Mouse (Mus musculus) stomach, embryonic 16.5 days (tissue): ENCODE measurements at regions not wholly inside any gene's neighbourhood (a gene's known extent, or its start where the extent isn't known, plus 50 kb on each side); places are given as distances from the start of the nearest gene placed in this dataset.
A peak's percentile ranks its signal among the peaks of the same experiment; 100 is the strongest.

Experiments
- ATAC-seq: fragments of 200-750 bp; cut with Nextera tagmentation; 2 replicates; pipeline ENCODE4 v1.8.0; 2017; ENCODE audit warnings: moderate number of reproducible peaks, moderate TSS enrichment; ENCODE audit not compliant: insufficient read depth, low FRiP score
- H3K27ac ChIP-seq: fragments of 300-500 bp; sonication (generic); 2 replicates; pipeline ENCODE4 v1.5.1; 2014; ENCODE audit warnings: low read length
- H3K27me3 ChIP-seq: fragments of 300-500 bp; sonication (generic); 2 replicates; pipeline ENCODE4 v1.6.1; 2014; ENCODE audit warnings: low read length, control low read depth, mixed read lengths; ENCODE audit not compliant: control insufficient read depth, insufficient read depth
- H3K36me3 ChIP-seq: fragments of 300-500 bp; sonication (generic); 2 replicates; pipeline ENCODE4 v1.6.1; 2014; ENCODE audit warnings: low read length; ENCODE audit not compliant: control insufficient read depth, insufficient read depth
- H3K4me1 ChIP-seq: fragments of 300-500 bp; sonication (generic); 2 replicates; pipeline ENCODE4 v1.6.1; 2014; ENCODE audit warnings: low read length, control low read depth, mixed read lengths; ENCODE audit not compliant: control insufficient read depth, insufficient read depth
- H3K4me2 ChIP-seq: fragments of 300-500 bp; sonication (generic); 2 replicates; pipeline ENCODE4 v1.6.1; 2014; ENCODE audit warnings: low read depth, low read length, mixed read lengths
- H3K4me3 ChIP-seq: fragments of 300-500 bp; sonication (generic); replicated peaks from 2 replicates; pipeline ENCODE4 v1.5.1; 2014; ENCODE audit warnings: mild to moderate bottlenecking, low read length
- H3K9ac ChIP-seq: fragments of 300-500 bp; sonication (generic); 2 replicates; pipeline ENCODE4 v1.6.1; 2014; ENCODE audit warnings: low read length
- H3K9me3 ChIP-seq: fragments of 300-500 bp; sonication (generic); replicated peaks from 2 replicates; pipeline ENCODE4 v1.6.1; 2016; ENCODE audit warnings: low read length, control low read depth; ENCODE audit not compliant: control insufficient read depth
- WGBS: fragments of 180-500 bp; shearing (Covaris S2); extraction: QIAGEN DNeasy Blood & Tissue Kit; methylation state at CpG from one replicate; pipeline ENCODE4 v1.1.7; 2014; 5-methylcytosine and 5-hydroxymethylcytosine counted together

- H3K4me3 ChIP-seq = no peak overlapping the region
- no peak overlapping the region for H3K4me2 ChIP-seq
- H3K27ac ChIP-seq = peak overlapping the region; percentile 75; the same call in 1 of the 2 replicates
- H3K27me3 ChIP-seq = no peaks in the 10 kb centered on the region
- WGBS = 73% methylated on average over 2 of the region's 2 CpGs
- H3K36me3 ChIP-seq = no peaks in the 10 kb centered on the region
- no peak overlapping the region for H3K9ac ChIP-seq
- no peak for ATAC-seq
- 0 out of 2 replicates have a peak, but pooled peaks cover 8% of the 10 kb centered on the region for H3K4me1 ChIP-seq
- 0 out of 2 replicates have a peak, but pooled peaks cover 4% of the 10 kb centered on the region for H3K9me3 ChIP-seq
These were observed 82.8 kb upstream of the Spdye4c start for GRCm38 (mm10) chr2:128508244-128508605.

- no peak overlapping the region for H3K9ac ChIP-seq
- H3K36me3 ChIP-seq = no peaks in the 10 kb centered on the region
- no peak overlapping the region for H3K27ac ChIP-seq
- no peaks in the 10 kb centered on the region for H3K9me3 ChIP-seq
- no peak overlapping the region for H3K4me3 ChIP-seq
- H3K27me3 ChIP-seq = no peaks in the 10 kb centered on the region
- peaks cover 16% of the 10 kb centered on the region for H3K4me1 ChIP-seq
- WGBS = 55% methylated on average over 6 of the region's 6 CpGs
- no peak overlapping the region for H3K4me2 ChIP-seq
- ATAC-seq = no peak
These were observed 79.7 kb upstream of the Spdye4c start for GRCm38 (mm10) chr2:128511291-128511690.

- Histone ChIP-seq H3K9me3 (no peaks in the 10 kb centered on the region), H3K9ac (no peak overlapping the region), H3K27me3 (no peaks in the 10 kb centered on the region), H3K4me2 (no peak overlapping the region), H3K4me3 (no peak overlapping the region), H3K4me1 (peaks cover 11% of the 10 kb centered on the region), H3K27ac (no peak overlapping the region), H3K36me3 (no peaks in the 10 kb centered on the region)
- 58% methylated on average over 6 of the region's 6 CpGs for WGBS
- no peak for ATAC-seq
These were observed 78.2 kb upstream of the Spdye4c start for GRCm38 (mm10) chr2:128512852-128513251.

GRCm38 (mm10) chr2:128514463-128515290 lies 76.3 kb upstream of the Spdye4c start:
- Histone ChIP-seq H3K36me3 (no peaks in the 10 kb centered on the region), H3K4me1 (peaks cover 9% of the 10 kb centered on the region), H3K27me3 (no peaks in the 10 kb centered on the region), H3K9me3 (no peaks in the 10 kb centered on the region), H3K27ac (peak overlapping the region; percentile 50; the same call in 1 of the 2 replicates), H3K4me2 (no peak overlapping the region), H3K4me3 (no peak overlapping the region), H3K9ac (no peak overlapping the region)
- peak; percentile 81 for ATAC-seq
- 54% methylated on average over 17 of the region's 17 CpGs for WGBS

- Histone ChIP-seq H3K27ac (peak overlapping the region; percentile 50), H3K4me2 (no peak overlapping the region), H3K9me3 (no peaks in the 10 kb centered on the region), H3K4me1 (peaks cover 9% of the 10 kb centered on the region), H3K4me3 (no peak overlapping the region), H3K36me3 (no peaks in the 10 kb centered on the region), H3K9ac (no peak overlapping the region), H3K27me3 (no peaks in the 10 kb centered on the region)
- no peak for ATAC-seq
- WGBS = 63% methylated on average over 5 of the region's 5 CpGs
These were observed 75.3 kb upstream of the Spdye4c start for GRCm38 (mm10) chr2:128515701-128516100.

GRCm38 (mm10) chr2:128516694-128517093 lies 74.3 kb upstream of the Spdye4c start:
- 81% methylated on average over 9 of the region's 9 CpGs for WGBS
- H3K4me1 ChIP-seq = peaks cover 9% of the 10 kb centered on the region
- H3K27me3 ChIP-seq = no peaks in the 10 kb centered on the region
- no peak overlapping the region for H3K27ac ChIP-seq
- H3K9me3 ChIP-seq = no peaks in the 10 kb centered on the region
- H3K4me2 ChIP-seq = no peak overlapping the region
- no peak overlapping the region for H3K9ac ChIP-seq
- no peaks in the 10 kb centered on the region for H3K36me3 ChIP-seq
- no peak for ATAC-seq
- no peak overlapping the region for H3K4me3 ChIP-seq

- H3K27ac ChIP-seq = no peak overlapping the region
- H3K4me1 ChIP-seq = peaks cover 9% of the 10 kb centered on the region
- no peaks in the 10 kb centered on the region for H3K27me3 ChIP-seq
- H3K9me3 ChIP-seq = no peaks in the 10 kb centered on the region
- WGBS = 81% methylated on average over 3 of the region's 3 CpGs
- no peak overlapping the region for H3K4me3 ChIP-seq
- ATAC-seq = no peak
- no peak overlapping the region for H3K9ac ChIP-seq
- H3K36me3 ChIP-seq = no peaks in the 10 kb centered on the region
- no peak overlapping the region for H3K4me2 ChIP-seq
These were observed 72.9 kb upstream of the Spdye4c start for GRCm38 (mm10) chr2:128518142-128518541.

- no peaks in the 10 kb centered on the region for H3K9me3 ChIP-seq
- H3K36me3 ChIP-seq = no peaks in the 10 kb centered on the region
- no peak overlapping the region for H3K9ac ChIP-seq
- 38% methylated on average over 4 of the region's 4 CpGs for WGBS
- no peak overlapping the region for H3K4me3 ChIP-seq
- no peaks in the 10 kb centered on the region; the same call in 1 of the 2 replicates for H3K4me1 ChIP-seq
- H3K4me2 ChIP-seq = no peak overlapping the region
- H3K27ac ChIP-seq = no peak overlapping the region
- no peaks in the 10 kb centered on the region for H3K27me3 ChIP-seq
- ATAC-seq = peak; percentile 36; the same call in 1 of the 2 replicates
These were observed 69.1 kb upstream of the Spdye4c start for GRCm38 (mm10) chr2:128521701-128522443.
